Mouse (Mus musculus) adrenal gland, postnatal 36 days (tissue): ENCODE measurements around the gene Tmem120b. TPM values are rescaled to one million over a fixed set of nuclear protein-coding genes. Genes with fewer than 3 reads are reported as not detected.

Experiments used
- DNase-seq, 2 experiments: peaks; one replicate each; pipeline ENCODE4 v3.0.0; 2021; ENCODE audit warnings: mixed read lengths in 1 of 2
- long read RNA-seq, 2 experiments: library from polyadenylated mRNA; stranded (forward); transcript quantifications; one replicate each; pipeline ENCODE4 v2.0.0; 2021; ENCODE audit warnings: borderline sequencing depth in 2 of 2
- total RNA-seq, 2 experiments: library from RNA; stranded (reverse); gene quantifications; 2 replicates each; pipeline ENCODE4 v1.2.3; 2021

The Tmem120b gene
- total RNA-seq = 10 to 100 TPM; 27.0 to 48.7 TPM
- long read RNA-seq, experiment 1, transcript Tmem120b-201 (12 exons, 2,164 nt) = major isoform, 28 of 38 reads
- long read RNA-seq, experiment 1, partial matches to known transcripts = 1 of 38 reads
- long read RNA-seq, experiment 1, other reads (novel, unspliced or antisense) = 8 of 38 reads
- long read RNA-seq, experiment 2, transcript Tmem120b-201 (12 exons, 2,164 nt) = major isoform, 24 of 32 reads
- long read RNA-seq, experiment 2, partial matches to known transcripts = 1 of 32 reads
- long read RNA-seq, experiment 2, other reads (novel, unspliced or antisense) = 5 of 32 reads

DNA sequence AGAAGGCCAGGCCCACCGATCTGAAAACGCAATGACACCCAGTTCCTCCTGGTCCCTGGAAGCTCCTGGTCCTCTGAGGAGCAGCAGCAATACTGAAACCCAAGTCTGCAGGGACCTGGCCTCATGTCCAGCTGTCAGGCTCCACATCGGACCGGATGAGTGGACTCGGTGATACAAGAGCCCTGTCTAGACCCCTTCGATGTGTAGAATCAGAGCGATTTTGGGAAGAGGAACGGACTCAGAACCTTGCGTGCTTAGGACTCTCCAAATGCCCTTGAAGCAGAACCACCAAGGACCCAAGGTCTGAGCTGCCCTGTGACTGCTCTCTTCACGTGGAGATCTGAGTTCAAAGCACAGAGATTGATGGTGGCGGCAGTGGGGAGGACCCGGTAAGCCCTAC is at the start of gene Tmem120b:
Tmem120b (plus strand) TSS at position 301 of the 400 bp plus-strand sequence.
- no peak for DNase-seq

DNA sequence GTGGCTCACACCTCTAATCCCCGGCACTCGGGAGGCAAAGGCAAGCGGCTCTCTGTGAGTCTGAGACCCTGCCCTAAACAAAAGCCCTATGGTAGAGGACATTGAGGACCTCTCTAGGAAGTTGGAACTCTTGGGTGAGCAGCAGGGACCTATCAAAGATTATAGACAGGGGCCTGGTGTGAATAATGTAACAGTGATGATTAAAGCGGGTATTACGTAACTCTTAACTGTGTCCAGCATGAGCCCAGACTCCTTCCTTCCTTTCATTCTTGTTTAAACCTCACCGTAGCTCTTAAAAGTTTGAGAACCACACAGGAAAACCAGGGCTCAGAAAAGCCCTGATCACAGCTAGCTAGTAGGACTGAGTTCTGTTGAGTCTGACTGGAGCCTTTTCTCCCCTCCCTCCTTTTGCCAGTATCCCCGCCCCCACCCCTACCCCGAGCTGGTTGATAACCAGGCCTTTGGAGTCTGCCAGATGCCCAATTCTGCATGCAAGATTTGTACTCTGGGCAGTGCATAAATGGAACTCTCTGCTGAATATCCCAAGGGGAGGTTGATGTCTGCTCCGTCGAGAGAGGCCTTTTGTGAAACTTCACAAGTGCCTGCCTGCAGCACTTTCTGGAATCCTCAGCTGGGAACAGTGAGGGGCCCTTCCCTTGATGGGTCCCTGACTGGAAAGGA is 48.7 kb upstream of the Tmem120b start:
- DNase-seq = no peak

DNA sequence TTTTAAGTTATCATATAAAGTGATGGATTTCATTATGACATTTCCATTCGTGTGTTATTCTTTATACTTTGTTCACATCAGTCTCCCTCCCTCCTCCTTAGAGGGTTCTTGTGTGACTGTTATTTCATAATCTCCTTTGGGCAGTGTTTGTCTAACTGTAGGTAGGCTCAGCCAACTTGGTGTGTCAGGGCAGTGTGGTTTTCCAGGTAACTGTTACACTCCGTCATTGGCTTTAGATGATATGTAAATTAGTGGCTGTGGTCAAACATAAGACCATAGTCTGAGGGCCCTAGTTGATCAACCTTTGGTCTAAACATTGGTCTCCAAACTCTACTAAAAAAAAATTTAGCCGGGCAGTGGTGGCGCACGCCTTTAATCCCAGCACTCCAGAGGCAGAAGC is 47.8 kb upstream of the Tmem120b start:
- no peak for DNase-seq

DNA sequence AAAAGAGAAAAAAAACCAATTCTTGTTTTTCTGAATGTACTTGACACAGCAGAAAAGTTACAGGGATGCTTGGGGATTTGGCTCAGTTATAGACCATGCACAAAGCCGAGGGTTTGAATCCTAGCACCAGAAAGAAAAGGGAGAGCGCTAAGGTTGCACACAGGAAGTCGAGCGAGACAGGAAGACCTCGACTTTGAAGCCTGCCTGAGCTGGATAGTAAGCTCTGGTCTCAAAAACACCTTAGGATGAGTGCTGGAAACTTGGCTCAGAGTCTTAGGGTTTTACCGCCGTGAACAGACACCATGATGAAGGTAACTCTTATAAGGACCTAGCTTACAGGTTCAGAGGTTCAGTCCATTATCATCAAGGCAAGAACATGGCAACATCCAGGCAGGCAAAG is 46.8 kb upstream of the Tmem120b start:
- no peak for DNase-seq

DNA sequence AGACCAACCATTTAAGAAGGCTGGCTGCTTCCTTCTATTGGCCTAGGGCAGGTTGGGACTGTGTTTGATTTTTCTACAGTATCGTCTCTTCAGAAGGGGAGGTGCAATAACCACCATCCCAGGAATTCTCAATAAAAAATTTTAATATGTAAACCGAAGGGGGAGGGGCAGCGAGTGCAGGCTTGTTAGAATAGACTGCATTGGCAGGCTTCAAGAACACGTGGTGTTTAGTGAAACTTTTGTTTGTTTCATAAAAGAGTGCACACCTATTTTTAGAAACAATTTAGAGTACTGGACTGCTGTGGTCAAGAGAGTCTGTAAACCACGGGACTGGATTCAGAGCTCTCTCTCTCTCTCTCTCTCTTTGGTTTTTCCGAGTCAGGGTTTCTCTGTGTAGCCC is 45.2 kb upstream of the Tmem120b start:
- no peak for DNase-seq

DNA sequence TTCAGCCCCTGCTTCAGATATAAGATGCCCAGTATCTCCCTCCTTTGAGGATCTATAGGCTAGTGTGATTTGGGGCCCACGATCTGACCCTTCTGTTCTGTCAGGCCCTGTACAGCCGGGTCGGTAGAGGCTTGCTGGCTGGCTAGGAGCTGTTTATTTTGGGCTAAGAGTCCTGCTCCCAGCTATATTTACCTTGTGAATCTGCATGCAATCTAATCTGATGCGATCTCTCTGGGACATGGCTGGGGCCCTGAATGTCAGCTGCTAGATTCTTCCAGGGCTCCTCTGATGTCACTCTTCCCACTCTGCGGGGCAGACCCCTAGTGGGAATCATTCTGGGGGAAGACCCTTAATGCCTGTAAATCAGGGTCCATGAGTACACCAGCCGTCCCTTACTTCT is 43.9 kb upstream of the Tmem120b start:
- DNase-seq = no peak

DNA sequence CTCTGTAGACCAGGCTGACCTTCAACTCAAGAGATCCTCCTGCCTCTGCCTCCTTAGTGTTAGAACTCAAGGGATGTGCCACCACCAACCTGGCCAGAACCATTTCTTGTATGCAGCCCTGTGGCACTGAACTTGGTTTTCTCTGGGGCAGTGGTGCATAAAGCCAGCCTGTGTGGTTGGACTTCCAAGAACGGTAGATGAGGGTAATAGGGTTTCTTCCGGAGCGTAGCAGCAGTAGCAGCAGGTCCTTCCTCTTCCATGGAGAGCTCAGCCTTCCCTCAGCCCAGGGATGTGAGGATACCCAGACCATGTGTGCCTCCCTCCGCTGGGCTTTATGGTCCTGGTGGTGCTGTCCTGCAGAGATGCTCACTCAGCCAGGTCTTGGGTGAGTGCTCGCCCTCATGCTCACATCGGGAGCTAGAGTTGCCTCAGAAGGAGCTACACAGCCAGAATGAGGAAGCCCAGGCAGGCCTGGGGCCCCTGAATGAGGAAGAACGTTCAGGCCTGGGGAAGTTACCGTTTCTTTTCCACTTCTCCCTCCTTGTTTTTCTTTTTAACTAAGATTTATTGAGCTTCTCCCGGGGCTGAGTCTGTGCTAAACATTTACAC is 43.1 kb upstream of the Tmem120b start:
- no peak for DNase-seq

DNA sequence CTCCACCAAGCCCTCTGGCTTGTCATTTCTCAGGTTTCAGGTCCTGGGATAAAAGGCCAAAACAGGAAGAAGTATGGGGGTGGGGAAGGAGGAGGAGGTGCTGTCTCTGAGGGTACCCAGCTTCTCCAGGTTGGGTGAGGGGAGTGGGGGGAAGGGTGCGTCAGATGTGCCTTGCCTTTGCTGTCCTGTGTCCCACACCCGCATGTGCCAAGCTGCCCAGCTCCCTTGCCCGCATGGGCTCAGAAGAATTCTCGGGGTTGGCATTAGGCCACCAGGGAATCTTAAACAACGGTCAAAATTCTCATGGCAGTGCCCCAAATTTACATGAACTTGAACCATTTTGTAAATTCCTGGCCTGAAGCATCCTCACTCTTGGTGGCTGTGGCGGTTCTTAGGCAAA is 41.8 kb upstream of the Tmem120b start:
- DNase-seq = no peak

DNA sequence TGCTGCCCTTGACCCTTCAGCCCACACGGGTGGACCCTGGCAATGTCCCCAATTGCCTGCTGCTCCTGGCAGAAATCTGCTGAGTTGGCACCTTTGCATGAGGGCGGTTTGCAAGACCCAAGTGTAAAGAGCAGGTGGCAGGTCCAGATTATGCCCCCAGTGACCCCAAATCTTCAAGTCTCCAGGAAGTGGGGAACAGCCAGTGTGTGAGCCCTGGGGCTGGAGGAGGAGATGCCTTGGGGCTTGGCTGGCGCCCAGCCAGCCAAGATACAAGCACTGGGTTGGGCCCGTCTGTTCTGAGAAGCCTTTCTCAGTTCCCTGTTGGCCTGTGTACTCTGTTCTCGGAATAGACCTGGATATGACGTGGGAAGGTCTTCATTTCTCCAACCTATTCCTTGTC is 40.8 kb upstream of the Tmem120b start:
- DNase-seq = no peak

DNA sequence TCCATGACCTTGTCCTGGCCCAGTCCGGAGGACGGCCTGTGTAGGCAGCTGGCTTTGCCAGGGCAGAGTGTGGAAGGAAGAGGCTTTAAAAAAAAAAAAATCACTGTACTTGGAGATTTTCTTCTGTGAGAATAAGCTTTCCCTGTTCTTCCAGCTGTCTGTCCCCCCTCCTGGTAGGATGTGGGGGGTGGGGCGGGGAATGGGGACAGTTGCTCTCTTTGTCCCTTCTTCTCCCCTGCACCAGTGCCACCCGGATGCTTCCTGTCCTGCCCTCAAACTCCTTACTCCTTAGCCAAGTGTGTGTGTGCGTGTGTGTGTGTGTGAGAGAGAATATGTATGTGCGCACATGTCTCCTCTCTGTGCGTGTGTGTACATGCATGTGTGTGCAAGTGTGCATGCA is 38.5 kb upstream of the Tmem120b start:
- no peak for DNase-seq

DNA sequence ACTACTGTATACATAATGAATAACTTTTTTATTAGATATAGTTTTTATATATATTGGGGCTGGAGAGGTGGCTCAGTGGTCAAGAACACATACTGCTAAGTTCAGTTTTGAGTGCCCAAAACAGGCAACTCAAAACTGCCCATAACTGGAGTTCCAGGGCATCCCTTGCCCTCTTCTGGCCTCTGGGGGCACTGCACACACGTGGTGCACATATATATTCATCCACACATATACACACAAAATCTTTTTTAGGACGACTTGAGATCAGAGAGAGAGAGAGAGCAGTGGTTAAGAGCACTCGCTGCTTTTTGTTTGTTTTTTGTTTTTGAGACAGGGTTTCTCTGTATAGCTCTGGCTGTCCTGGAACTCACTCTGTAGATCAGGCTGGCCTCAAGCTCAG is 36.9 kb upstream of the Tmem120b start:
- no peak for DNase-seq

DNA sequence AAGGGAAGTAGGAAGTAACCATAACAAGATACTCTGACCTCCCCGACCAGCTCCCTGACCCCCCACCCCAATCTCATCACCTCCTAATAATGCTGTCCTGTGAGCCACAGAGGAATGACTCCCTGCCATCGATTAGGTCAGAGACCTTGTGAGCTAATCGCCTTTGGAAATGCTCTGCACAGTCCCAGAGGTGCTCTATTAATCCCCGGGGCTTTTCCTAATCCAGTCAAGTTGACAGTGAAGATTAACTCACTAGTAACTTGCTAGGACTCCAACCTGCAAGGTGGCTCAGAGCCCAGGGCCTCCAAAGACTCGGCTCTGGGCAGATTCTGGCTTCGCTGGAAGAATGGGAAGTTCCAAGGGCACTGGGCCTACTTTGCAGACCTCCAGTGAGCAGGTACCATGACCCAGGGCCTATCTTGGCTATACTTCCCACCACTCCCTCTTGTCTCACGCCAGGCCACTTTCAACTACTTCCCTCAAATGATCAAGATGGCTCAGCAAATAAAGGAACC is 34.5 kb upstream of the Tmem120b start:
- DNase-seq = no peak

DNA sequence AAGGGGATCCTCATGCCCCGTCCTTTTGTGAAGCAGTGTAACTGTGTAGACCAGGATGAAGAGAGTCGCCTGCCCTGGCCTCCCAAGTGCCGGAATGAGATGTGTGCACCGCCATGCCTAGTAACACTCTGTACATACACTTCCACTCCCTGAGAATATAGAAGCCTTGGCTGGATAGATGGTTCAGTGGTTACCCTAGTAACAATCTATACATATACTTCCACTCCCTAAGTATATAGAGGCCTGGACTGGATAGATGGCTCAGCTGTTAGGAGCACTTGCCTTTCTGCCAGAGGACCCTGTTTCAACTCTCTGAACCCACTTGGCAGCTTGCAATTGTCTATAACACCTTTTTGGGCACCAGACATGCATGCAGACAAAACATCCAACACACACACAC is 33.1 kb upstream of the Tmem120b start:
- no peak for DNase-seq

DNA sequence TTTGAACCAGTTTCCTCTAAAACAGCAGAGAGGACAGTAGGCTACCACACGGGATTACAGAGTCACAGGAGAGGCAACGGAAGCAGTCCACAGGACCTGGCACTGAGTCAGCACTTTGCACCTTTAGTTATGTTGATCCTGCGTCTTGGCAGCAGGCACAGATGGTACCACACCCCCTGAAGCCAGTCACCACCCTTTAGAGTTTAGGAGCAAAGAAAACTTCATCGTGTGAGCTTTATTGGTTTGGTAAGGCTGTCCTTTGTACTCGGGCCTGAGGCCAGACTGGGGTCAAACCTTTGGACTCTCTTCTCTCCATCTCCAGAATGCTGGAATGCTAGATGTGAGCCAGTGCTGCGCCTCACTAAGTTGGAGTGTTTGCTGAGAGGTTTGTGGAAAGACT is 32.7 kb upstream of the Tmem120b start:
- DNase-seq = no peak

DNA sequence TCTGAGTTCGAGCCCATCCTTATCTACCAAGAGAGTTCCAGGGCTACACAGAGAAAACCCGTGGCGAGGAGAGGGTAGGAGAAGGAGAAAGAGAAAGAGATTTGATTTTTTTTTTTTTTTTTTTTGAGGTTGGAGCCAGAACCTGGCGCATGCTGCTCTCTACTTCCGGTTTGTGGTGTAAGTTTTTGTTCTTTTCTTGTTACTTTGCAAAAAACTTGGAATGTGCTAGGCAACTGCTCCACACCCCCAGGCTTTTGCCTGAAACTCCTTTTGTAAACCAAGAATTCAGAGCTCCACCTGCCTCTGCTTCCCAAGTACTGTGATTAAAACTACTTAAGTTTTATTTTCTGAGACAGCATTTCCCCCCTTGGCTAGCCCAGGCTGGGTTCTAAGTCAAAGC is 30.1 kb upstream of the Tmem120b start:
- no peak for DNase-seq

DNA sequence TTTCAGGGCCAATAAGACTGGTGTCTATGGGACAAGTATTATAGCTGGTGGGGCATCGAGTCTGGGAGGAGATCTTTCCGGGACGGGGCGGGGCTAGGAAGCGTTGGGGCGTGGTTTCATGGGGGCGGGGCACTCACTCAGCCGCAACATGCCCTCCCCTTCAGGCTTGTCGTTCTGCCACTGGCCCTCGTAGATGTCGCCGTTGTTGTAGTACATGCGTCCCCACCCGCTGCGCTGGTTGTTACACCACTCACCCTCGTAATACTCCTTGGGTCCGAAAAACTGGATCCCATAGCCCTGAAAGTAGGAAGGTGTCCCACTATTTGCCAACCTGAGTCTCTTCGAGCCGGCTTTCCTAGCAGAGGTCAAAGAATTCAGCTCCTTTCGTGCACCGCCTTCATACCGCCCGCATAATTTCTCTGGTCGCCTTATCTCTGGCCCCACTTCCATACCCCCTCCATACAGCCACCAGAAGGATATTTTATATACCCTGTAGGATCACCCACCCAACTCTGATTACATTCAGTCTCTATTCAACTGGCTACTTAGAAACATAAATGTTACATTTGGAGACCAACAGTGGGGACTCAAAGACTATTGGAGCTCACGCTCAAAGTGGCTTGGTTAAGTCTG is 29.0 kb upstream of the Tmem120b start:
- DNase-seq = peak; percentile 86 to 90

DNA sequence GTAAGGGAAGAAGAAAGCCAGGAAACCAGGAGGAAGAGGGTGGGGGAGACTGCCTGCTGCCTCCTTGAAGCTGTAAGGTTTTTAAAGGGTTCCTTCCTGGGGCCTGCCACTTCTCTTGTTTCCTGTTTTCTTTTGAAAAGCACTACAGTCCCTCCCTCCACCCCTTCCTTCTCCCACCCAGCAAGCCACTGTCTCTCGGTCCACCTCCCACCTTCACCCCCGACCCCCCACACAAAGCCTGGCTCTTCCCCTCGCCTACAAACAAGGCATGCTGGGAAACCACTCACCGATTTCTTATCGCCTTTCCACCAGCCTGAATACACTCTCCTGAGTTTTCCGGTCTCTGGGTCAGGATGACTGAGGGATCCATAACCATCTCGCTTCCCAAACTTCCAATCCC is 27.4 kb upstream of the Tmem120b start:
- DNase-seq = no peak

DNA sequence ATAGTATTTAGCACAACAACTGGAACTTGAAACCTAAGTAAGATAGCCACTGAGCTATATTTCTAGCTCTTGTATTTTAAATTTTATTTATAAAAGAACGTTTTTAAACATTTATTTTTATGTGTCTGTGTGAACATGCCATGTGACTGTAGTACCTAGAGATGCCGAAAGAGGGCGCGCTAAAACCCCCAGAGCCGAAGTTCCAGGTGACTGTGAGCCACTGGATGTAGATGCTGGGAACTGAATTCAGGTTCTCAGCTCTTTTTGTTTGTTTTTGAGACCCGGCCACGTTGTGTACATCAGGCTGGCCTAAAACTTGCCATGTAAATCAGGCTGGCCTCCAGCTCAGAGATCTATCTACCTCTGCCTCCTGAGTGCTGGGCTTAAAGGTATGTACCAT is 24.4 kb upstream of the Tmem120b start:
- no peak for DNase-seq

DNA sequence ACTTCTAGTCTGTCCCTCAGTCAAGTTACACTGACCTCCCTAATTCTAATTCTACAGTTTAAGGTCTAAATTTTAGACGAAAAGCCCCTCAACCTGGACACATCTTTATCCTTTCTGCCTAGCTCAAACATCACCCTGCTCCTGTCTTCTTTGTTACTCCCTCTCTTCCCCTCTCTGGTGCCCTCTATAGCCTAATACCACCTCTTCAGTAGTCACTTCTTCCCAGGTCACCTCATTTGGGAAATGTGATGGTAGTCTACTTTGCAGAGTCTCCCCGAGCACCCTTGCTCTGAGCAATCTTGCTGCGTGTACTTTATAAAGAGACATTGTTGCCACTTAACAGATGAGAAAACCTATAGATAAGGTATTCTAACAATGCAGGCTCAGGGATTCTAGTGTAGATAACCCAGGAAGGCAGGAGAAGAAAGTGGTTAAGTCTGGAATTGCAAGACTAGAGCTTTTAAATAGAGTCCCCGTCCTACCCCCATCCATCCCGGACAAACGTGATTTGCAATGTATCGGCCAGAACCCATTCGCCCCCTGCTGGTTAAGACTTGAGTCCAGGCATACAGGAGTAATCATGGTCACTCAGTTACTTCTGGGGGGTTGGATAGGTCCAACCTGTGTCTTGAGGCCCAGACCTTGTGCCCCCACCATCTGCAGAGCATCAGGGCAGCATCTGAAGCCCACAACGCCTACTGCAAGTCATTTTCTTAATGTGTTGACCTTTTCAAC is 22.5 kb upstream of the Tmem120b start:
- peak; percentile 59 to 74 for DNase-seq

DNA sequence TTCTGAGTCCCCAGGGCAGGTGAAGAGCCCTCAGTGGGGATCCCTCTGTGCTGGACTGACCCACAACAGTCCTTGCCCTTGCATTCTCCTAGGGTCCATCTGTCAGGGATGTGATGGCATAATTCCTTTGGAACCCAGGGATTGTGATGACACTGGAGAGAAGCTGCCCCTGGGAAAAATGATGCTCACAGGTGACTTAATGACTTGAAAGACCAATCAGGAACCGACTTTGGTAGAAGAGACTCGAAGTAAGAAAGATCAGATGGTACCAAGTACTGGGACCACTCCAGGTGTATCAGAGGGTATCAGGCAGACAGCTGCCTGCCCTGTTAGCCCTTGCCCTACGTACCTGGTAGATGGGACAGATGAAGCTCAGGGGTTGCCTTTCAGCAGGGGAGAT is 21.3 kb upstream of the Tmem120b start, which contains the start of gene Morn3:
Morn3 (minus strand) TSS at position 101 of the 400 bp plus-strand sequence.
- DNase-seq = no peak

DNA sequence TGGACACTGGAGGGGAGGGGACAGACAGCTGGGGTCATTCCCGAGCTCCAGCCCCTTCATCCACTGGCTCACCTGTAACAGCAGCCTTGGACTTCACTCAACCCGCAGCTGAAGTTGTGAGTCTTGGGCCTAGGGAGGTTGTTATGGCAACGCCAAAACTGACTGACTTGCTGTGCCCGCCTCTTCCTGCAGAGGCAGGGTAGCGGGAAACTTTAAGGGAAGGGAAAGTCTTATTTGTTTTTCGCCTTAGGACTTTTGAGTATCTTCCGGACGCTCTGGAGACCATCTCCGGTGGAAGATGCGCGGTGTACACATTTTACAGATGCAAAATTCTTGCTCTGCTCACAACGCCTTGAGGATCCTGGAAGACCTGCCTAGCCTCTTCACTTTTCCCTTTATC is 18.9 kb upstream of the Tmem120b start:
- peak; percentile 31 to 46 for DNase-seq

DNA sequence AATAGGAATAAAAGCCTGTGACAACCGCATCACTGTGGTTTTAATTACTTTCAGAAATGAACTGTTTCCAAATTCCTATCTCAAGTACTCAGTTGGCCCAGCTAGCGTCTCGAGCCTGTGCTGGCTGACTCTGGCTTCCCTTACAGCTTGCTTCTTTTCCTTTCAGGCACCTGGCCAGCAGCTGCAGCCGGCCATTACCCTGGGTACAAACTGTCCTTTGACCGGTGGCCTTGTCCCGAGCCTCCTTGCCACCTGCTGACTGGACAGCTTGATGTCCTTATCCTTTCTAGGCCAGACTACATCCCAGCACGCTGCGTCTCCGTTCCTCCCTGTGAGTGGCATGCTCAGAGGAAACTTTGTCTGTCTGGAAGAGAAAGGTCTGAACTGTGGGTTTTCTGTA is 17.3 kb upstream of the Tmem120b start:
- DNase-seq = peak in 1 of 2 experiments; percentile 24
